Mouse (Mus musculus) bone marrow, adult 2 months (tissue): Measurements from ENCODE around the gene Ttll12.

ENCODE experiments used
- CTCF ChIP-seq: fragments of 200-500 bp; IDR thresholded peaks from 2 replicates; pipeline ENCODE4 v1.5.1; 2011; ENCODE audit warnings: low read length, control low read depth; ENCODE audit not compliant: control insufficient read depth, insufficient read depth
- POLR2A ChIP-seq: fragments of 200-500 bp; IDR thresholded peaks from 2 replicates; pipeline ENCODE4 v1.6.1; 2011; ENCODE audit warnings: low read depth, mild to moderate bottlenecking, control low read depth, low read length, borderline replicate concordance; ENCODE audit not compliant: control insufficient read depth

DNA sequence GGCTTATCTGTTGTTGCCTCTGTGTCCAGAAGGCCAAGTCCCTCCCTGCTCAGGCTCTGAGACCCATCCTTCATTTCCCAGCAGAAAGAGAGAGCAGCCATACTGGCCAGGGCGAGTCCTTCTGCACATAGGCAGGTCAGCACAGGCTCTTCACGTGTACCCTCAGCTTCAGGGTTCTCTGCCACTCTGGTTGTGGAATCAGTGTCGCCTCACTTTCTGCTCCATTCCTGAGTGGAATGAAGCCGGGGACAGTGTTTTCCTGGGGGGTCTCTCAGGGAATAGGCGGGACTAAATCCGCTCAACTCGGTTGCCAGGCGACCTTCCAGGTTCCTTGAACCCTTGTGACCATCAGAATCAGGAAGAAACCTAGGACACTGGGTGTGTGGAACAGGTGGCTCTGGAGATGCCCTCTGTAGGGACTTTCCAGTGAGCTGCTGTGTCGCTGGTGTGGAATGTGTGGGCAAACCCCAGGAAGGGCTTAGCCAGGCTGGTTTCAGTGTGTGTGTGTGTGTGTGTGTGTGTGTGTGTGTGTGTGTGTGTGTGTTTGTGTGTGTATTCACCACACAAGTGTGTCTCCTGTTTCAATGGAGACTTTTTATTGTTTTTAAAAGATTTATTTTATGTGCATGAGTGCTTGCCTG, 53.2 kb downstream of the Ttll12 start:
- TF ChIP-seq CTCF (no peak), POLR2A (no peak)
